Mouse (Mus musculus) spleen, adult 2 months (tissue): ENCODE measurements around the gene Tnfsf13b. TPM values are rescaled to one million over a fixed set of nuclear protein-coding genes. Genes with fewer than 3 reads are reported as not detected.

ENCODE experiments used
- DNase-seq, 2 experiments: peaks; one replicate each; pipeline versions ENCODE4 v3.0.0 to v3.0.0-alpha.2; 2012 to 2021; ENCODE audit warnings: low spot score in 2 of 2, low read depth in 1 of 2
- H3K27ac ChIP-seq: fragments of 200-500 bp; 2 replicates; pipeline ENCODE4 v1.5.1; 2012; ENCODE audit warnings: low read length, inconsistent platforms; ENCODE audit not compliant: insufficient read depth
- H3K27me3 ChIP-seq: fragments of 200-500 bp; 2 replicates; pipeline ENCODE4 v1.6.1; 2012; ENCODE audit warnings: mild to moderate bottlenecking, moderate library complexity, low read length, inconsistent platforms; ENCODE audit not compliant: control insufficient read depth, insufficient read depth
- H3K36me3 ChIP-seq: fragments of 200-500 bp; 2 replicates; pipeline ENCODE4 v1.6.1; 2012; ENCODE audit warnings: mild to moderate bottlenecking, low read length, inconsistent platforms; ENCODE audit not compliant: control insufficient read depth, insufficient read depth
- H3K4me1 ChIP-seq: fragments of 200-500 bp; 2 replicates; pipeline ENCODE4 v1.6.1; 2011; ENCODE audit warnings: inconsistent platforms; ENCODE audit not compliant: control insufficient read depth, insufficient read depth, insufficient read length
- H3K4me3 ChIP-seq: fragments of 200-500 bp; 2 replicates; pipeline ENCODE4 v1.5.1; 2011; ENCODE audit warnings: mild to moderate bottlenecking, inconsistent platforms; ENCODE audit not compliant: insufficient read depth, insufficient read length; ENCODE audit errors: extremely low read depth
- CTCF ChIP-seq: fragments of 200-500 bp; IDR thresholded peaks from 2 replicates; pipeline ENCODE4 v1.5.1; 2011; ENCODE audit warnings: mild to moderate bottlenecking, inconsistent platforms; ENCODE audit not compliant: insufficient read depth, insufficient read length, insufficient replicate concordance; ENCODE audit errors: extremely low read depth
- POLR2A ChIP-seq: fragments of 200-500 bp; IDR thresholded peaks from 2 replicates; pipeline ENCODE4 v1.6.1; 2011; ENCODE audit warnings: low read depth, low read length, inconsistent platforms
- WGBS: fragments of 180-500 bp; shearing (Covaris S2); methylation state at CpG from one replicate; pipeline ENCODE4 v1.1.7; 2018; 5-methylcytosine and 5-hydroxymethylcytosine counted together
- polyA plus RNA-seq: library from polyadenylated mRNA; depleted of rRNA; stranded (reverse); fragments of >200 nt; gene quantifications from 2 replicates; pipeline ENCODE4 v1.2.3, GENCODE M21; 2012

The Tnfsf13b gene
- polyA plus RNA-seq, 1 experiment, result 6.6 TPM

DNA sequence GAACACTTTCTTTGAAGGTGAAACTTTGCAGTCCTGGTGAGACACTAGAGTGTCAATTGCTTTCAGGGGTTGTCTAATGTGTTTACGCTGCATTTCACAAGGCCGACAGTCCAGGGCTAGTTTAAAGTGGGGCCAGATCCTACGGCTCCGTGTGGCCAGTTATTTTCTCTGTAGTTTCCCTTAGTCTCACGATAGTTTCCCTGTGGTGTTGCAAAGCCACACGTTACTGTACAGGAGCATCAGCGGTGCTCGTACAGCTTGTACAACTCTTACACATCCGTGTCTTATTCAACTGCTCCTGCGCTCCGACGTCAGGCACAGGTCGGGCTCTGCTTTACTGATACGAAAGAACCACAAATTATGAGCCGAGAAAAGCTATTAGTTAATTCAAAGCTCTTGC lies 29.3 kb upstream of the Tnfsf13b start:
- Histone ChIP-seq H3K4me3 (peak overlapping the region; percentile 83; the same call in 1 of the 2 replicates), H3K36me3 (peaks cover 10% of the 10 kb centered on the region), H3K27ac (no peak overlapping the region), H3K27me3 (no peaks in the 10 kb centered on the region), H3K4me1 (peaks cover 6% of the 10 kb centered on the region; the same call in 1 of the 2 replicates)
- DNase-seq, result no peak
- 42% methylated on average over 15 of the region's 15 CpGs for WGBS
- TF ChIP-seq CTCF (no peak), POLR2A (no peak)

DNA sequence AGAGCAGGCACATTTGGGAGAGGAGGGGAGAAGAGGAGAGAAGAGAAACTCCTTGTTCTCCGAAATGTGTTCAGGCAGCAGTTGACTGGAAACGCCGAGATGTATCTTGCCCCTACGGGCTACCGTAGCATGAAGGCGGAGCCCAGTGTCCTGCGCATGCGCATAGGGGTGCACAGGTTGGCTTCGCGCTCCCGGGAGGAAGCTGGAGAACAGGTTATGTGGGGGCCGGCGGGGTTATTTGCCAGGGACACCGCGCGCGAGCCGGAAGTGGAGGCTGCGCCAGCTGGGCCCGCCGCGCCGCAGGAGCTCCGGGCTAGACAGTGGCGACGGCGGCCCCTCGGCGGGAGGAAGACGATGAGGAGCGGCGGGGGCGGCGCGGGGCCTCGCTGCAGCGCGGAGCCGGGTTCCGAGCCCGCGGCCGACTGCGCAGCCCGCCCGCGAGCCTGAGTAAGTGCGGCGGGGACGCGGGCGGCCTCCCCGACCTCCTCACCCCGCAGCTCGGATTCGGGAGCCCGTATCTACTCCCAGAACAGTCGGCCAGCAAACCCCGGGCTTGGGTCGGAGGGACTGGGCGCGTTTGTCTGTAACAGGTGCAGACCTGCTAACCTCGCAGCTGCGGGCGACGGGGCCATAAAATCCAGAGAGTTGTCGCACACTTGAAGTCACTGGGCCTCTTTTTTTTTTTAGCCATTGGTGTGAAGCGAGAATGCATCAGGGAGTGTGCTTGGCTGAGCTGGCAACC lies 28.5 kb upstream of the Tnfsf13b start, which contains the start of the genes Lig4 and Abhd13:
TSS of gene Lig4 (minus strand) at position 114 of the 742 bp plus-strand sequence.
TSS of gene Abhd13 (plus strand) at position 135 of the 742 bp plus-strand sequence.
- no peaks in the 10 kb centered on the region for H3K27me3 ChIP-seq
- no peak; the same call in 1 of the 2 replicates for TF ChIP-seq POLR2A
- TF ChIP-seq CTCF, result no peak
- peaks cover 6% of the 10 kb centered on the region for H3K36me3 ChIP-seq
- H3K27ac ChIP-seq, result peak within 1 kb of the TSS; percentile 79
- H3K4me1 ChIP-seq, result peaks cover 6% of the 10 kb centered on the region; the same call in 1 of the 2 replicates
- under 1% methylated on average over 64 of the region's 68 CpGs for WGBS
- peak; percentile 91 to 97 for DNase-seq
- peak within 1 kb of the TSS; percentile 83 for H3K4me3 ChIP-seq

DNA sequence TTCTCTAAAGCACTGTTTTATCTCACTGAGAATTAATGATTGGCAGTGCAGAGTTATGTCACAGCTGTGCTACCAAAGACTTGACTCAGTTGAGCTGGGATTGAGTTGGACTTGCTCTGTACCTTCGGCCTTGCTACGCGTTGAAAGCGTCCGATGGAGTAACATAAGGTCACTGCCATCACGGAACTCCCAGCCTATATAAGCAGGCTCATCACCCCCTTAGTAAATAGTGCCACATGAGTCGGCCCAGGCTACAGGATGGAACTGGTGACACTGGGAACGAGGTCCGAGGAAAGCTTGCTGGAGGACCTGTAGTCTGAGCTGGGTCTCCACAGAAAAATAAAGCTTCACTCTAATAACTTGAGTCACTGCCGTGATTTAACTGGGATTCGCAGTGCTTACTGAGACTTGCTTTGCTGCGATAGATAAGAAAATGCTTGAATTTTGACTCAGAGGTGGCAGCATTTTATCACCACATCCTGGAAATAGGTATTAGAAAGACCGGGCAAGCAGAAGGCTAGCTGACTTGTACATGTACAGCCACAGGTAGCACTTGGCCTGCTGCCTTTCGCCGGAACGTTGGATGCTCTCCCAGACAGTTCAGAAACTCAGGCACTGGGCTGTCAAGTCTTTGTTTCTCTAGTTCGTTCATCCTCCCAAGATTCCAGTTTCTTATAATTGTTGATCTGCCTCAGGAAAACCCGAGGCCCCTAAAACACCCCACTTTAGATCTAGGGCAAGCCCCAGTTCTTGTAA lies 27.6 kb upstream of the Tnfsf13b start:
- H3K27ac ChIP-seq, result no peak overlapping the region
- TF ChIP-seq POLR2A (no peak), CTCF (no peak)
- 52% methylated on average over 18 of the region's 18 CpGs for WGBS
- DNase-seq, result no peak
- peaks cover 6% of the 10 kb centered on the region; the same call in 1 of the 2 replicates for H3K4me1 ChIP-seq
- no peaks in the 10 kb centered on the region for H3K27me3 ChIP-seq
- no peaks in the 10 kb centered on the region for H3K36me3 ChIP-seq
- peak overlapping the region; percentile 83 for H3K4me3 ChIP-seq

DNA sequence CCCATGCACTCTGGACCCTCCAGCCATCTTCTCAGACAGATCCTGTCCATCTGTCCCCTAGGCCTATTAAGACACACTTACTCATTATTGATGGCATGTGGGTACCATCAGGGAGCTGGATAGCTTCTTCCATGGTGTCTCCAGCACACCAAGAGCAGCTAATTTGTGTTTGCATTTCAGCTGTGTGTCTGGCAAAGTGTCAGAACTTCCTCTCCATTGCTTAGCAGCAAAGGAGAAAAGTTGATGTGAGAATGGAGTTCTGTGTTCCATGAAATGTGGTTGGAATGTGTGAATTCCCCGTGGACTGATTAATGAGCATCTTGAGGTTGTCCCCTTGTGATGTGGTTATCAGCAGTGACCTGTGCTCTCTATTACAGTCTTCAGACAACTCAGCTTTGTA lies 26.5 kb upstream of the Tnfsf13b start:
- Histone ChIP-seq H3K4me3 (no peak overlapping the region), H3K27ac (no peak overlapping the region), H3K27me3 (no peaks in the 10 kb centered on the region), H3K4me1 (peaks cover 6% of the 10 kb centered on the region; the same call in 1 of the 2 replicates), H3K36me3 (no peaks in the 10 kb centered on the region)
- no peak for DNase-seq
- WGBS, result 67% methylated on average over 1 of the region's 1 CpGs
- no peak for TF ChIP-seq CTCF
- TF ChIP-seq POLR2A, result no peak

DNA sequence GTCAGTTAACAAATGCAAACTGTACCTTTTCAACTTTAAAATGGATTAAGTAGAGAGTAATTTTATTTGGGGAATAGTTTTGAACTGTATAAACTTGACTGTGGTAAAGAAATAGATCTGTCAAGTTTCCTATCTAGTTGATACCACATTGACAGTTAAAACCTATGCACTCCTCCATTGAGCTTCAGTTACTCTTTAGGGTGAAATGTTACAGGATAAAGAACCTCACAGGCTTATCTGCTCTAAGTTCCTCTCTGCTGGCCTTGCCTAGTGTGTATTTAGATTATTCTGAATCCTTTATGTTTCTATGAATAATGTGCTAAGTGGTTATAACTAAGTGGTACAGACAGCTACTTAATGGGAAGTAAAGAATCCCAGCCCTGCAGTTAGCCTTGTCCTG lies 26.1 kb upstream of the Tnfsf13b start:
- no peak overlapping the region for H3K27ac ChIP-seq
- no peaks in the 10 kb centered on the region for H3K27me3 ChIP-seq
- peaks cover 6% of the 10 kb centered on the region; the same call in 1 of the 2 replicates for H3K4me1 ChIP-seq
- no peaks in the 10 kb centered on the region for H3K36me3 ChIP-seq
- TF ChIP-seq POLR2A (no peak), CTCF (no peak)
- no peak for DNase-seq
- H3K4me3 ChIP-seq, result no peak overlapping the region

DNA sequence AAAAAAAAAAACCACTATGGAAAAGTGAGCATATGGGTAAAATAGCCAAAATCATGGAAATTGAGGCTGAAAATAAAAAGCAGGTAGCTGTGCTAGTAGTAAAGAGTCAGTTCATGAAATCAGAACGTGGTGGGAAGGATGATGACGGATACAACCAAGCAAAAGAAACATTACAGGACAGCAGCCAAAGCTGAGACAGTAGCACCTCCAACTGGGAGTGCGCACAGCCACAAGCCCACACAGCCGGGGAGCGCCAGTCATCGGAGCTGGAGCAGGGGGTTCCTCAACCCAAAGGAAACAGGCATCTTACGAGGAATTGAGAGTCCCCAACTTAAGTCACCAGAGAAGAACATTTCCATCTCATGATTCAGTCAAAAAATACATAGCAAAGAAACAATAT lies 2.2 kb upstream of the Tnfsf13b start:
- TF ChIP-seq CTCF (no peak), POLR2A (no peak)

More for the DNA sequence above, 2.2 kb upstream of the Tnfsf13b start:
- H3K4me3 ChIP-seq, result no peak overlapping the region
- no peak overlapping the region for H3K27ac ChIP-seq
- H3K27me3 ChIP-seq, result no peaks in the 10 kb centered on the region
- DNase-seq, result no peak
- no peaks in the 10 kb centered on the region for H3K36me3 ChIP-seq
- H3K4me1 ChIP-seq, result no peaks in the 10 kb centered on the region
- 81% methylated on average over 7 of the region's 7 CpGs for WGBS
